Mouse (Mus musculus) naive thymus-derived CD4-positive, alpha-beta T cell, adult 2 months (primary cell): ENCODE results near the gene Cep295.
"Not testable (repeated sequence)": the region's sequence is repeated elsewhere in the genome, so short reads cannot be mapped to it uniquely, and the experiment has no call there.

ENCODE experiments used
- DNase-seq: peaks from one replicate; pipeline ENCODE4 v3.0.0-alpha.2; 2011; ENCODE audit warnings: low read depth

Cep295 gene

DNA sequence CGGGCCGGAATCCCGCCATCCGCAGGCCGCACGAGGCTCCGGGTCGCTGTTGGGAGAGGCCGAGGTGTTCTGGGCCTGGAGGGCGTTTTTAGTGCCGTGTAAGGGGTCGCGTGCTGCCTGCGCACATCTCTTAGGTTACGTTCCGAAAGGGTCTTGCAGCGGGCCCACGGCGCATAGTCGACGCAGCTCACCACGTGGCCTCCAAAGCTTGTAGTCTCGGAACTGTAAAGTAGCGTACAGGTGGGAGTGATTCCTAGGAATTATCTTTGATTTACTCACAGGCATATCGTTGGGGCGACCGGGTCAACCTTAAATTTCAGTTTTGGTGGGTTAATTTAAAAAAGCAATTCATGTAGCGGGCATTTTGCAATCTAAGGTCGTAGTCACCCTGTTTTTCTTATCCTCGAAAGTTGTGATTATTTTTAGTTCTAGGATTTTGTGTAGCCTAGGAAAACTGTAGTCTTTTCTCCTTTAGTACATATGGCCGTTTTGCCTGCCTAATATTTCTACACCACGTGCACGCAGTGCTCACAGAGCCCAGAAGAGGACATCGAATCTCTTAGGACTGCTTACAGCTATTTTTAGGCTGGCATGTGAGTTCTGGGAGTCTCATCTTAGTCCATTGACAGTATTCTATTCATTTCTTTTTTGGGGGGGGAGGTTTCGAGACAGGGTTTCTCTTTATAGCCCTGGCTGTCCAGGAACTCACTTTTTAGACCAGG, 51.0 kb downstream of the Cep295 start, which contains the start of gene 4931406C07Rik:
Gene 4931406C07Rik (minus strand): TSS at position 51 of the 722 bp plus-strand sequence.
- DNase-seq = peak; percentile 40

GRCm38 (mm10) chr9:15305503-15306397, 51.8 kb downstream of the Cep295 start, which contains the start of gene Taf1d:
Gene Taf1d, plus strand, starts transcription at chr9:15306214.
- DNase-seq = peak; percentile 98

GRCm38 (mm10) chr9:15302881-15303280, 54.7 kb downstream of the Cep295 start:
- DNase-seq = no peak

DNA sequence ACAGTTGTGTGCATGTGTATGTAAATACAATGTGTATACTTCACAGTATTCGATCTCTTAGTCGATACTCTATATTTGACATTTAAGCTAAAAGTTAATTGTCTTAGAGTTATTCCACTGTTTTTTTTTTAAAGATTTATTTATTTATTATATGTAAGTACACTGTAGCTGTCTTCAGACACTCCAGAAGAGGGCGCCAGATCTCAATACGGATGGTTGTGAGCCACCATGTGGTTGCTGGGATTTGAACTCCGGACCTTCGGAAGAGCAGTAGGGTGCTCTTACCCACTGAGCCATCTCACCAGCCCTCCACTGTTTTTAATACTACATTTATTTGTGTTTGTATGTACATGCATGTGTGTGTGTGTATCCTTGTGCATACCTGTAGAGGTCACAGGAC, 55.6 kb downstream of the Cep295 start:
- not testable (repeated sequence) for DNase-seq

DNA sequence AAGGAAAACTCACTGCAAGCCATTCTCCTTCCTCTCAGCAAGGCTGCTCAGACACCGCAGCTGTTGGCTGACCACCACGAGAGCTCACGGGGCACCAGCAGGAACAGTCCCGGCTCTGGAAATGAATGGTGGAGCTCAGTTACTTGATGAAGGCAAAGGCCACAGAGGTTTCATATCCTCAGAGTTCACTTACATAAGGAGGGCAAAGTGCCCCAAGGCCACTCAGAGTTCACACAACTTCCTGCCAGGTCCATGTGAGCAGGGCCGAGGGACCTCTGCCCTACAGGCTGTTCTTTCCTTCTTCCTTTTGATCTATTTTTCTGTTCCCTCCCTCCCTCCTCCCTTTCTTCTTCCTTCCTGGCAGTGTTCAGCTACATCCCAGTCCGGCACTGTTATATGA, 56.2 kb downstream of the Cep295 start:
- DNase-seq = no peak

DNA sequence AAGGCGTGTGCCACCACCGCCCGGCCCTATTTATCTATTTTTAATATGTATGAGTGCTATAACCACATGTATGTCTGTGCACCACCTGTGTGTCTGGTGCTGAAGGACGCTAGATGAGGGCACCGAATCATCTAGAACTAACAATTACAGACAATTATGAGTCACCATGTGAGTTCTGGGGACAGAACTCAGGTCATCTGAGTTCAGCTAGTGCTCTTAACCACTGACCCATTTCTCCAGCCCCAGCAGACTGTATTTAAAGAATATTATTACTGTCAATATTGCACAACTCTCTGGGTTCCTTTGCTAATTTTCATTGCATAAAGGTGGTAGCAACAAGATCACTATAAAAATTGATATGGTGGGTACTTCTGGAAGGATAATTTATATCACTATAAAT, 57.5 kb downstream of the Cep295 start:
- DNase-seq = no peak

DNA sequence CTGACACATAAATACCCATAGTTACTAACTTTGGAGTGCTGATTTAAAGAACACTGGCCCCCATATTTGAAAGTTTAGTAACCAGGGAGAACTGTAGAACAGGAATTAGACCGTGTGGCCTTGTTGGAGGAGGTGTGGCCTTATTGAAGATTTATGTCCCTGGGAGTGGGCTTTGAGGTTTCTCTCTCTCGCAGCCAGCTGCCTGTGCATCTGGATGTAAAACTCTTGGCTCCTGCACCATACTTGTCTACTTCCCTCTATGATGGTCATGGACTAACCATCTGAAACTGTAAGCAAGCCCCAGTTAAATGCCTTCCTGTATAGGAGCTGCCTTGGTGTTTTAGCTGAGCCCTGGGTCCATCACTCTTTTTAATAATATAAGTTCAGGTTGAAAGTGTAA, 59.1 kb downstream of the Cep295 start:
- DNase-seq = no peak

- DNase-seq = no peak
Measured at GRCm38 (mm10) chr9:15297112-15297511, 60.5 kb downstream of the Cep295 start.

GRCm38 (mm10) chr9:15289251-15289650, 68.3 kb downstream of the Cep295 start:
- no peak for DNase-seq

DNA sequence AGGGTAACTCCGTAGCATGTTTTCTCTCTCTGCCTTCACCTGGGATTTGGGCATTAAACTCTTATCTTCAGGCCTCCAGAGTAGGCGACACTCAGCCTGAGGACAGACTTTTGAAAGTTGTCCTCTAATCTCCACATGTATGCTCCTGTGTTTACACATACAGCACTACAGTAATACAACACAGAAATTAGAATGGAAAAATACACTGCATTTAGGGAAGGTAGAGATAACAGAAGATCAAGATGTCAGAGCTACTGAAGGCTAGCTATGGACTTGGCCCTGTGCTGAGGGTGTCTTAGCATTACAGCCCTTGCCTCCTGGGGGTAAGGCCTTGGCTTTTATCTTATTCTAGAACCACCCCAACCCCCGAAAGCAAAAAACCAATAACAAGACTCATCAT, 69.2 kb downstream of the Cep295 start:
- no peak for DNase-seq

- DNase-seq = no peak
Measured at GRCm38 (mm10) chr9:15287846-15288245, 69.7 kb downstream of the Cep295 start.

DNA sequence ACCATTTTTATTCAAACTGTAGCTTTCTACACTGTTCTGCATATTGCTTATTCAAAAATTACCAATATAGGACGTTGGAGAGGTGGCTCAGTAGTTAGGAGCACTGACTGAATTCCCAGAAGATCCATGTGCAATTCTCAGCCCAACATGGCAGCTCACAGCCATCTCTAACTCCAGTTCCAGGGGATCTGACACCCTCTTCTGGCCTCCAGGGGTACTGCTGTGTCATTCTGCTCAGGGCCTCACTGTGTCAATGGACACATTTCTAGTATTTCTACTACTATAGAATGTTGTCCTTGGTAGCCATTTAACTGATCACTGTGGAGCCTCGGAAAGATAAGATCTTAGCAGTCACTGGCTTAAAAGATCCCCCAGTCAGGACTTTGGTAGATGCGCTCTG, 72.1 kb downstream of the Cep295 start:
- peak; percentile 34 for DNase-seq

- DNase-seq = no peak
Measured at GRCm38 (mm10) chr9:15280491-15280879, 77.1 kb downstream of the Cep295 start.

GRCm38 (mm10) chr9:15279649-15280490, 77.7 kb downstream of the Cep295 start, which contains the start of gene Med17:
Gene Med17, minus strand, starts transcription at chr9:15279931.
- DNase-seq = peak; percentile 94

DNA sequence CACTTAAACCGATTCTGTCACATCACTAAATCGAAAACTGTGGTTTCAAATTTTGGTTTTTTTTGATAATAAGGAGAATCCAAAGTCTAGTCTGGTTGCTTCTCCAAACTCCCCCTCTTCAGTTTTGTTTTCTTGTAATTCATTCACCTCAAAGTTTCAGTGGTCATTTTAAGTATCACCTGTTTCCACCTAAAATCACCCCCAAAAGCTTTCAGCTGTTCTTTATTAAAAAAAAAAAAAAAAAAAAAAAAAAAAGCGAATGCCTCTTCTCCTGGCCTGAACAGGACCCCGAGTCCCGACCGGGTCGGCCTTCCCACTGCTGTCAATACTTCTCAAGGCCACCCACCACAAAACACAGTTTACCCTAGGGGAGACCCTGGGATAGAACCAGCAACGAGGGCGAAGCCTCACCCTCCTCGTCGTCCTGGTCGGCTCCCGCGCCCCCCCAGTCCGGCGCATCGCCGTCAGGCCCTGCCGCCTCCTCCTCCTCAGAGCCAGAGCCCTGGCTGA, 78.4 kb downstream of the Cep295 start:
- no peak for DNase-seq

GRCm38 (mm10) chr9:15278343-15278742, 79.2 kb downstream of the Cep295 start:
- DNase-seq = no peak

DNA sequence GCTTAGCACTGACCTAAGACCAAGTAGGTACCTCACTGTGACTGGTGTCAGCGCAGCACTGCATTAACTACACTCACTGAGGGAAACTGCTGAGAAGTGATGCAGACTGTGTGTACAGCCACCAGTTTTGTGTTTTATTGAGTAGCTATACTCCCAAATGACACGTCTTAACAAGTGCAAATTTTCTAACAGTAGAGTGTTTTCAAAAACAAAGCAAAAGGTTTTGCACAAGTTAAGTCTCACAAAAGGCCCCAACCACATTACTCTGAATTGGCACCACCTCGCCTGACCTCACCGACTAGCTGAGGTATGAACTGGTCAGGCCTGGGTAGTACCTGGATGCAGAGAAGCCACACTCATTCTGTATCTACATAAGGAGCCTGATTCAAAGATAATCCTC, 80.7 kb downstream of the Cep295 start:
- no peak for DNase-seq

DNA sequence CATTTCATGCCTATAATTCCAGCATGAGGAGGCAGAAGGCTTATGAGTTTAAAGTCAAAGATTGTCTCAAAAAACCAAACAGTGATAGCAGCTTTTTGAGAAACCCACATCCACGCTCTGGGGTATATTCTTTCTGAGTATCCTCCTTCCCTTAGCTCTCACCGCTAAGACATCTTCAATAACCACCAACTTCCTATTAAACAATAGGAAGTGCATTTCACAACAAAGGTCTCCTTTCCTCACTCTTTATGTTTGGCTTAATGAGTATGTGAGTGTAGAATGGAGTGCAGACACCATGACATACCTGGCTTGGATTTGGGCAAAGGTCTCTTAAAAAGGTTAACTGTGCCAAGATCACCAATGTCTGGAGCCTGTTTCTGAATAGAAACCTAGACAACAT, 83.6 kb downstream of the Cep295 start:
- no peak for DNase-seq
